Mouse (Mus musculus): ENCODE results near the gene Fat3.

Gene Fat3

GRCm38 (mm10) chr9:16306222-16306621 lies 194.9 kb downstream of the Fat3 start:
- DNase-seq = no peak

- DNase-seq = no peak
Observed at GRCm38 (mm10) chr9:16305396-16306086, 195.5 kb downstream of the Fat3 start.

- DNase-seq = no peak
Observed at GRCm38 (mm10) chr9:16304949-16305348, 196.1 kb downstream of the Fat3 start.

GRCm38 (mm10) chr9:16302484-16302883 lies 198.6 kb downstream of the Fat3 start:
- peak; percentile 52 for DNase-seq

GRCm38 (mm10) chr9:16297935-16298334 lies 203.2 kb downstream of the Fat3 start:
- no peak for DNase-seq

DNA sequence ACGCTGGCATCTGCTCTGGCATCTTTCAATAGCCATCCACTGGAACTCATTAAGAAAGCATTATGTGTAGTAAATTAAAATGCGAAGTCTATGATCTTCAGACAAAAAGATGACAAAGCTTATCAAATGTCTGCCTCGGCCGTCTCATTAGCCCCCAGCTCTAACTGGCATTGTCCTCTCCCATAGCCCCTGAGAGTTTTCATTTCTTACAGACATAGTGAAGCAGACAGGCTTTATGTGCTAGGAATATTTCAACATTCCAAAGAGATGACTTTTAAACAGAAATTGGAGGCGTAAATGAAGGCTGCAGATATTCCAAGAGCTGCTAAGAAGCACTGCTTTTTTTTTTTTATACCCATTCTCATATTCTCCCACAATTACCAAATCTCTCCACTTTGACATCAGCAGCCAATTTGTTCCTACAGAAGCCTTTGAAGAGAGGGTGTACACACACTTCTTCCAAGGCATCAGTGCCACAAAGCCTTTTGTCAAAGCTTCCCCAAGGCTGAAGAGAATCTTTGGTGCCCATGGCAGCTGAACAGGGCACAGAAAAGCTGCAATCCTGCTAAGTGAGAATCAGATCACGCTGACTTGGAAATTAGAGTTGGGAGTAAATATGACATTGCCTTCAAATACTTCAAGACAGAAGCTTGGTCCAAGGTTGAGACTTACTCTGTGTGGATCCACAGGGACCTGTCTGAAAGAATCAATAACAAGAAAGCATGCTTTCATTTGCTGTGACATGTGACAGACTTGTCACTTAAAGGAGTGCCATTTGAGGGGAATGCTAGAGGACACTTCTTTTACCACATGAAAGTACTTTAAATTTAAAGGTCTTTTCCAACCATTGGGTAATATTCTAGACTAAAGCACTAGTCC lies 206.9 kb downstream of the Fat3 start:
- no peak for DNase-seq

DNA sequence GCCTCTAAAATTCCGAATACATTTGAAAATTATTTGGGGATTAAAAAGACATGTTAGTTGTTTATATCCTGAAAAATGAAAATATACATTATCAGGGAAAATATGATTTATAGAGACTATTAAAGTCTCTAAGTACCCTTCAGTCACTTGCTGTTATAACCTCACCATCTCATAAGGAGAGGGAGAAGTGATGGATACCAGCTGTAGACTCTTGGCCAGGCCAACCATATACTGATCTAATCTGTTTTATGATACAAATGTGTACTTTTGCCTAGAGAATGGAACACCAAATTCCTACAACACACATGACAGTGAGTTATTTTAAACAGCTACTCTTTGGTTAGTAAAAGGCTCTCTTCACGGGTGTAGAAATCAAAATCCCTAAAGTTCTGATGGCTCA lies 208.6 kb downstream of the Fat3 start:
- no peak for DNase-seq

- no peak for DNase-seq
Observed at GRCm38 (mm10) chr9:16290911-16291310, 210.2 kb downstream of the Fat3 start.

GRCm38 (mm10) chr9:16283033-16283432 lies 218.1 kb downstream of the Fat3 start:
- DNase-seq = no peak

GRCm38 (mm10) chr9:16282291-16282804 lies 218.7 kb downstream of the Fat3 start:
- DNase-seq = no peak

GRCm38 (mm10) chr9:16275589-16275988 lies 225.5 kb downstream of the Fat3 start:
- no peak for DNase-seq

GRCm38 (mm10) chr9:16274130-16274529 lies 227.0 kb downstream of the Fat3 start:
- no peak for DNase-seq

DNA sequence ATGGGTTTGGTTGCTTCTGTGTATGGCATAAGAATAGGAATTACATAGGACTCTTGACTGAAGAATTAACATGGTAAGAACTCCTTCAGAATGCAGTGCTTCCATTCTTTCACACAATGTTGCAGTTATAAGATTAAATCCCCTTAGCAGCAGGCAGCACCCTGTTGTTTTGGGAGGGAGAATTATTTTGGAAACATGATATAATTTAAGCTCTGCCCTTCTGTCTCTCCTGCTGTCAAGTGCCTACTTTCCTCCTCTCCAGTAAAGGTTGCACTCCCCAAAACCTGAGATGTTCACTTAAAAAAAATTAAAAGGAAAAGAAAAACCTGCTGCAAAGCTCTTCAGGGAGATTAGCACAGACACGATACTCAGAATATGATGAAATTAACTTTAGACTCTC lies 228.3 kb downstream of the Fat3 start:
- DNase-seq = no peak

DNA sequence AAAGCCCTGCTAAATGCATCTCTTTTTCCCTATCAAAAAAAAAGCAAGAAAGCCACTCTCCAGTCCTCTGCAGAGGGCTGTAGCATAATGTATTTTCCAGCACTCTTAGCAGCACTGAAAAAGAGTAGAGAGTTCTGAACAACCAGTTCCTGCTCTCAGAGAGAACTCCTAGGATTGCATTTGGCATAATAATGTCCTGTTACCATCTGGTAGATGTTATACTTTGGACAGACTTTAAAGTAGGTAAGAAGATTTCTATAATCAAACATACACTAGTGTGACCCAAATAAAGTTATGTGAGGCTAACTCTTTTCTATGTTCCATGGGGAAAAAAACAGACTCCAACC lies 230.3 kb downstream of the Fat3 start:
- DNase-seq = no peak

- no peak for DNase-seq
Observed at GRCm38 (mm10) chr9:16270056-16270767, 230.9 kb downstream of the Fat3 start.

GRCm38 (mm10) chr9:16265519-16265918 lies 235.6 kb downstream of the Fat3 start:
- DNase-seq = no peak

GRCm38 (mm10) chr9:16257241-16257840 lies 243.7 kb downstream of the Fat3 start:
- DNase-seq = no peak

DNA sequence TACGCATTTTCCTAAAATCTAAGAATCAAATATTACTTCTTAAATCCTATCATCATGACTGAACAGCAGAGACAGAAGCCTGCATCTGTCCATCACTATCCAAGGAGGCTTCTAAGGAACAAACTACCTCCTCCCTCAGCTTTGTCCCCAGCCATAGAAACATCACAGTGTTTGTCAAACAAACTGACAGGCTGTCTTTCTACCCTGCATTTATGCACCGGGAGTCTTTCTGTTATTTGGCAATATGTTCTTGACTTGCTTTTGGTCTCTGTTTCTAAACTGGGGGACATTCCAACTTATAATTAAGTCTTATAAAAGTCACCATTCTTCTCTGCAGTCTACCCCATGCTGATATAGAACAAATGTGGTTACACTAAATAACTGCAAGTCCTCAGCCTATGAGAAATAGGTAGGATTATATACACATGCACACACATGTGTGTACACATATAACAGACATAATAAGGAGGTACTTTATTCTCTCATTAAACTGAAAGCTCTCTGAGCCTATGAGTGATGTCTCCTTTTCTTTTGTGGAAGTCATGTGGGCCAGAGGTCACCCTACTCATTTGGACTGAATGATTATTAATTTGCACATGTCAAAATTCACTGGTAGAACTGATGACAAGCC lies 244.4 kb downstream of the Fat3 start:
- no peak for DNase-seq

GRCm38 (mm10) chr9:16246741-16247140 lies 254.3 kb downstream of the Fat3 start:
- DNase-seq = no peak

GRCm38 (mm10) chr9:16231575-16231974 lies 269.5 kb downstream of the Fat3 start:
- no peak for DNase-seq

DNA sequence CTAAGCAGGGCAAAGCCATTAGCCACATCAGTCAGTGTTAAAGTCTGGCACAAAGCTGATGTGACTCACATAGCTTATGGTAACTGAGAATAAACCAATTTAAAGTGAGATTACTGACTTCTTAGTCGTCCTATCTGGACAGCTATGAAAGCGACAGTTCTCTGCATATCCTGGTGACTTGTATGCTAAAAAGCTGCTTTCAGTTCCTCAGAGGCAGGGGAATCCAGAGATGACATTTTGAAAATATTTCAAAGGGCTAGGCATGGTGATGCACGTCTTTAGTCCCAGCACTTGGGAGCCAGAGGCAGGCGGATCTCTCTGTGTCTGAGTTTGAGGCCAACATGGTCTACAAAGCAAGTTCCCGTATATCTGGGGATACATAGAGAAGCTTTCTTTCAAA lies 272.2 kb downstream of the Fat3 start:
- no peak for DNase-seq

GRCm38 (mm10) chr9:16227398-16227797 lies 273.7 kb downstream of the Fat3 start:
- no peak for DNase-seq

GRCm38 (mm10) chr9:16226545-16226944 lies 274.5 kb downstream of the Fat3 start:
- DNase-seq = peak; percentile 6
